Mouse (Mus musculus) brown adipose tissue, adult 24 weeks (tissue): ENCODE data around the gene Trim50. TPM values are rescaled to one million over a fixed set of nuclear protein-coding genes. Genes with fewer than 3 reads are reported as not detected.
"Not testable (repeated sequence)": the region's sequence is repeated elsewhere in the genome, so short reads cannot be mapped to it uniquely, and the experiment has no call there.

ENCODE experiments used
- H3K27ac ChIP-seq: fragments of 200-500 bp; replicated peaks from 2 replicates; pipeline ENCODE4 v1.5.1; 2012; ENCODE audit warnings: low read depth, mild to moderate bottlenecking, low read length
- H3K4me1 ChIP-seq: fragments of 200-500 bp; 2 replicates; pipeline ENCODE4 v1.6.1; 2012; ENCODE audit warnings: low read length, mixed read lengths; ENCODE audit not compliant: control insufficient read depth, insufficient read depth, insufficient read length
- H3K4me3 ChIP-seq: fragments of 200-500 bp; 2 replicates; pipeline ENCODE4 v1.5.1; 2012; ENCODE audit warnings: low read depth, mild to moderate bottlenecking, low read length, moderate library complexity; ENCODE audit not compliant: insufficient read depth
- polyA plus RNA-seq: library from polyadenylated mRNA; stranded (reverse); fragments of >200 nt; gene quantifications from 2 replicates; pipeline ENCODE4 v1.2.4, GENCODE M21; 2012; ENCODE audit not compliant: missing spikeins, insufficient read depth, insufficient read length

Trim50 gene
- polyA plus RNA-seq, 1 experiment = not detected

DNA sequence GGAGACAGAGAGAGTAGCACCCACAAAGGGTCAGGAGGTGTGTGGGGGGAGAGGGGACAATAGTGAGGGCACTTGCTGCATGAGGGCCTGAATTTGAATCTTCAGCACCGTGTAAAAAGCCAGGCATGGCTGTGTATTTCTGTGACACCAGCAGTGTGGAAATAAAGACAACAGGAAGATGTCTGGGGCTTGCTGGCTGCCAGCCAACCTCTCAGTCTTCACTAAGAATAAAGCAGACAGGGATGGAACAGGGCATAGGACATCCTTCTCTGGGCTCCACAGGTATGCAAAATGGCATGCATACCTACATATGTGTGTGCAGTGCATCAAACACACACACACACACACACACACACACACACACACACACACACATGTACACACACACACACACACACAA is 3.0 kb downstream of the Trim50 start:
- H3K4me1 ChIP-seq = no peaks in the 10 kb centered on the region
- no peak overlapping the region for H3K27ac ChIP-seq
- no peak overlapping the region for H3K4me3 ChIP-seq

DNA sequence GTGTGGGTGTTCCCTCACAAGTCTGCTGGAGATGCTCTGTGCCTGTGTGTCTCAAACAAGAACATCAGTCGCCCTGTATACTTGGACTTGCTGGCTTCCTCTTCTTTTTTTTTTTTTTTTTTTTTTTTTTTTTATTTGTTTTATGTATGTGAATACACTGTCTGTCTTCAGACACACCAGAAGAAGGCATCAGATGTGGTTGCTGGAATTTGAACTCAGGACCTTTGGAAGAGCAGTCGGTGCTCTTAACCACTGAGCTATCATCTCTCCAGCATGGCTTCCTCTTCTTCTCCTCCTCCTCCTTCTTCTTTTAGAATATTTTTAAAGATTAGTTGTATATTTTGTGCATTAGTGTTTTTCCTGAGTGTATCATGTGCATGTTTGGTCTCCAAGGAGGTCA is 4.5 kb downstream of the Trim50 start:
- no peak overlapping the region for H3K4me3 ChIP-seq
- H3K27ac ChIP-seq = no peak overlapping the region
- H3K4me1 ChIP-seq = no peaks in the 10 kb centered on the region

DNA sequence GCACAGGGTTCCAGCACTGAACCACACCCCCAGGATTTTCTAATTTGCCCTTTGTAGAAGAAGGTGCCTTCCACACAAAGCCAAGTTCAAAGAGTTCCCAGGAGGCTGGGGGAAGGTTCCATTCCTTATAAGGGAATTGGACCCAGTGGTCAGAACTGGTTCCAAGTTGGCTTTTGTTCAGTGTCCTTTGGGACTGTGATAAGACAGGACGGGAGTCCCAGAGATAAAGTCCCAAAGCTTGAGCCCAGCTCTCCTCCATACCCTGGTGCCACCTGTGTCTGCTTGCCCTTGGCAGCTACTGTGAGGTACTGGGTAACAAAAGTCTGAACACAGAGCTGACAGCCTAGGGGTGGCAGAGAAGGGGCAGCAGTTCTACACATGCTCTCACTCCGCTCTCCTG is 6.7 kb downstream of the Trim50 start:
- Histone ChIP-seq H3K4me1 (no peaks in the 10 kb centered on the region), H3K4me3 (no peak overlapping the region), H3K27ac (no peak overlapping the region)

DNA sequence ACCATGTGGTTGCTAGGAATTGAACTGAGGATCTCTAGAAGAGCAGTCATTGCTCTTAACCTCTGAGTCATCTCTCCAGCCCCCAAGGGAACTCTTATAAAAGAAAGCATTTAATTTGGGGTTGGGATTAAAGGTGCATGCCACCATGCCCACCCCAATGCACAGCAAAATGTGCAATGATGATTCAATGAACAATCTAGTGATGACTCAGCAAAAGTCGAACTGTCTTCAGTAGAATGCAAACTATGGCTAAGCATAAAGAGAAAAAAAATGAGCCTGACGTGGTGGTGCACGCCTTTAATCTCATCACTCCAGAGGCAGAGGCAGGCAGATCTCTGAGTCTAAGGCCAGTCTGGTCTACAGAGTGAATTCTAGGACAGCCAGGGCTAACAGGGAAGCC is 9.5 kb downstream of the Trim50 start:
- Histone ChIP-seq H3K4me3 (no peak overlapping the region), H3K4me1 (no peaks in the 10 kb centered on the region), H3K27ac (no peak overlapping the region)

DNA sequence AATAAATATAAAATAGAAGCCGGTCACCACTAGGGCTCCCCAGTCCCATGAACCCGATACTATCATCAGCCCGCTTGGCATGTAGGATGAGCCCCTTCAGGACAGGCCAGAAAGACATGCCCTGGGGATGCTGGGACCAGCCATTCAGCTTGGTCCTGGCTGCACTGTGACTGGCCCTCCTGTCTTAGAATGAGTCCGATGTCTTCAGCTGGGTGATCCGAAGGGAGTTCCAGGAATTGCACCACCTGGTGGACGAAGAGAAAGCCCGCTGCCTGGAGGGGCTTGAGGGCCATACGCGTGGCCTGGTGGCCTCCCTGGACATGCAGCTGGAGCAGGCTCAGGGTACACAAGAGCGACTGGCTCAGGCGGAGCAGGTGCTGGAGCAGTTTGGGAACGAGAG is 10.4 kb downstream of the Trim50 start:
- Histone ChIP-seq H3K4me1 (no peaks in the 10 kb centered on the region), H3K4me3 (no peak overlapping the region), H3K27ac (no peak overlapping the region)

DNA sequence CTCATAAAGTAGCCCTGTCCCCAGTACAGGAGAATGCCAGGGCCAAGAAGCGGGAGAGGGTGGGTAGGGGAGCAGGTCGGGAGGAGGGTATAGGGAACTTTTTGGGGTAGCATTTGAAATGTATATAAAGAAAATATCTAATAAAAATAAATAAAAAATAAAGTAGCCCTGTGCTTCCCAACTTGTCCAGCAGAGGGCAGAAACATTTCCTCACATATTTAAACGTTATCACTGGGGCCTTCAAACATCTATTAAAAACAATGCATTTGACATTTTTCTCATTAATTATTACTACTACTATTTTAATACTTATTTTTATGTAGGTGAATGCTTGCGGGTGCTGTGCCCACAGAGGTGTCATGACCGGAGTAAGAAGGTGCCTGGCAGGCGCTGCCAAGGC is 14.7 kb downstream of the Trim50 start:
- H3K4me1 ChIP-seq = no peaks in the 10 kb centered on the region
- no peak overlapping the region for H3K4me3 ChIP-seq
- no peak overlapping the region for H3K27ac ChIP-seq

DNA sequence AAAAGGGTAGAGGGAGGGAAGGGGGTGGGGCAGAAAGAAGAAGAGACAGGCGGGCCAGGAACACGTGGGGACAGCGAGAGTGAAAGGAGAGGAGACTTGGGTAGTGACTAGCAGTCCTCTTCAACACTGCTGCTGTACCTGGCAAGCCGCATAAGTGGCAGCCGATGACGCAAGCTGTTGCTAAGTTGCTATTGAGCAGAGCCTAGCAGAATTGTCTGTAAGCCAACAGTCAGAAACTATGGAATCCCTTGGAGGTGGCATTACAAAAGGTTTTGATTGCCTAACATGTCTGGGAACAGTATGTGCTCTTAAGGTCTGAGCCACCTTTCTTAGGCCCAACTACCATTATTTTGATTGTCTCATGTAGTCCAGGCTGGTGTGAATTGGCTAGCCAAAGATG is 15.2 kb downstream of the Trim50 start:
- H3K27ac ChIP-seq = peak overlapping the region; percentile 73
- H3K4me1 ChIP-seq = no peaks in the 10 kb centered on the region
- no peak overlapping the region for H3K4me3 ChIP-seq

DNA sequence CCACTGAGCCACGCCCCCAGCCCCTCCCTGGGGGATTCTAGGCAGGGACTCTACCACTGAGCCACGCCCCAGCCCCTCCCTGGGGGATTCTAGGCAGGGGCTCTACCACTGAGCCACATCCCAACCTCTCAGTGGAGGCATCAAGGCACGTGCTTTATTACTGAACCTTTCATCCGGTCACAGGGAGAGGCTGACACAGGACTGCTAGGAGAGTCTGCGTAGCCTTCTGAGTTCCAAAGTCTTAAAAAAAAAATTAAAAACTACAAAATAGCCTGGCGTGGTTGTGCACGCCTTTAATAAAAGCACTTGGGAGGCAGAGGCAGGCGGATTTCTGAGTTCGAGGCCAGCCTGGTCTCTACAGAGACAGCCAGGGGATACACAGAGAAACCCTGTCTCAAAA is 16.1 kb downstream of the Trim50 start:
- Histone ChIP-seq H3K27ac (peak overlapping the region; percentile 90), H3K4me3 (peak overlapping the region; percentile 63)
- not testable (repeated sequence) for H3K4me1 ChIP-seq

DNA sequence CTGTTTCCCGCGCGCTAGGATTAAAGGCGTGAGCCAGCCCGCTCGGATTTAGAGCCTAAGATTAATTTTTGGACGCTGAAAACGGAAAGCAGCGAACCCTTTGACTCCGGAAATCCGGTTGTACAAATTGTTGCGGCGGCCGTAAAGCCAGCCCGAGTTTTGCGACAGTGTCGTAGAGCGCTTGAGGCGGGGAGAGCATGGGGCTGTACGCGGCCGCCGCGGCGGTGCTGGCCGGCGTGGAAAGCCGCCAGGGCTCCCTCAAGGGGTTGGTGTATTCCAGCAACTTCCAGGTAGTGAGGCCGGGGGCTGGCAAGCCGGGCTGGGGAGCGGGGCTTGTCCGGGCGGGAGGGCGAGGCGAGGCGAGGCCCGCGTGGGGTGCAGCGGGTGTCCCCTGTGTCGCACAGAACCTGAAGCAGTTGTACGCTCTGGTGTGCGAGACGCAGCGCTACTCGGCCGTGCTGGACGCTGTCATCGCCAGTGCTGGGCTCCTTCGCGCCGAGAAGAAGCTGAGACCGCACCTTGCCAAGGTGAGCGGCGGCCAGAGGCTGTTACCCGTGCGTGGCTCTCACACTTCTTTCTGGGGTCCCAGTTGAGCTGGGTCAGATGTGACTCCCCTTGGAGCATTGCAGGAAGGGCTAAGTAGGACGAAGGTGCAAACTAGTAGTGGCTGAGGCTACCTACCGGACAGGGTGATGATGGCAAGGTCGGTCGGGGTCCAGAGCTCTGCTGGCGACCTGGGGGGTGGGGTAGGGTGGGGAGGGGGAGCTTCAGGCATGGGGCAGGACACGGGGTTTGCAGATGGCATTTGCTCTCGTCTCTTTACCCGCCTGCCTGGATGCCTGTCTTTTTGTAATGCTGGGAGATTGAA is 16.9 kb downstream of the Trim50 start, which contains the start of gene Nsun5:
TSS of gene Nsun5 (plus strand) at position 167 of the 868 bp plus-strand sequence.
- H3K4me3 ChIP-seq = peak within 1 kb of the TSS; percentile 63

DNA sequence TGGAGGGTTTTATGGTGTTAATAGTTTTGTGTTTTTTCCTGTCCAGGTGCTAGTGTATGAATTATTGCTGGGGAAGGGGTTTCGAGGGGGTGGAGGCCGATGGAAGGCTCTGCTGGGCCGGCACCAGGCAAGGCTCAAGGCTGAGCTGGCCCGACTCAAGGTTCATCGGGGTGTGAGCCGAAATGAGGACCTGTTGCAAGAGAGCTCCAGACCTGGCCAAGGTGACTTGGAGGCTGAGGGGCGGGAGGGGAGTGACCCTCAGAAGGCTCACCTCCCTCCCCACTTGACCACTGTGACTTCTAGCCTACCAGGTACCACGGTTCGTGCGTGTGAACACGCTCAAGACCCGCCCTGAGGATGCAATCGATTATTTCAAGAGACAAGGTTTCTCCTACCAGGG is 18.1 kb downstream of the Trim50 start:
- no peaks in the 10 kb centered on the region for H3K4me1 ChIP-seq
- H3K27ac ChIP-seq = no peak overlapping the region

More for the DNA sequence above, 16.9 kb downstream of the Trim50 start, which contains the start of gene Nsun5:
- H3K27ac ChIP-seq = peak within 1 kb of the TSS; percentile 90
- H3K4me1 ChIP-seq = no peaks in the 10 kb centered on the region

DNA sequence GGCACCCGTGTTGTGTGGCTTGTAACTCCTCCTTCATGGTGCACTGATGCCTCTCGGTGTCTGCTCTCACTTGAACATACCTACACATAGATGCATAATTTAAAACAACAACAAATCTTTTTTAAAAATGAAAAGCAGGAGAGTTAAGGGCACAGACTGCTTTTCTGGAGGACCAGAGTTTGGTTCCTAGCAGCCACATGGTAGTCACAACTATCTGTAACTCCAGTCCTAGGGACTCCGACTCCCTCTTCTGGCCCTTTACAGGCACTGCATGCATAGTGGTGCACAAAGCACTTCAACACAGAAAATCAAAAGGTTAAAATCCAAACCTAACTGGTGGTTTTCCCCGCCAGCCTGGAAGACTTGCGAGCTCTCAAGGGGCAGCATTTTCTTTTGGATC is 20.5 kb downstream of the Trim50 start:
- H3K27ac ChIP-seq = no peak overlapping the region
- no peak overlapping the region for H3K4me3 ChIP-seq
- no peaks in the 10 kb centered on the region for H3K4me1 ChIP-seq

More for the DNA sequence above, 18.1 kb downstream of the Trim50 start:
- peak overlapping the region; percentile 10 for H3K4me3 ChIP-seq

DNA sequence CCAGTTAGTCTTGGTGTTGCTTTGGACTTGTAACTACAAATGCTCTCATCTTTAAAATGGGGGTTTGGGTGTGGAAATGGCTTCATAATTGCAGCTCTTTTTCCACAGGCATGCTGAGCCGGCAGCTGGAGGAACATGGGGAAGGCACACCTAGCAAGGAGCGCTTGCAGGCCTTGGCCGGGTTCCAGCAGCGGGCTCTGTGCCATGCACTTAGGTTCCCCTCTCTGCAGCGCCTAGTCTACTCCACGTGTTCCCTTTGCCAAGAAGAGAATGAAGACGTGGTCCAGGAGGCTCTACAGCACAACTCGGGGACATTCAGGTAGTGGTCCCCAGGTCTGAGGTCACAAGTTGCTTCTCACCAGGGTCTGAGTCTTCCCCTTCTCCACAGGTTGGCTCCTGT is 22.1 kb downstream of the Trim50 start:
- H3K27ac ChIP-seq = no peak overlapping the region
- H3K4me3 ChIP-seq = no peak overlapping the region

DNA sequence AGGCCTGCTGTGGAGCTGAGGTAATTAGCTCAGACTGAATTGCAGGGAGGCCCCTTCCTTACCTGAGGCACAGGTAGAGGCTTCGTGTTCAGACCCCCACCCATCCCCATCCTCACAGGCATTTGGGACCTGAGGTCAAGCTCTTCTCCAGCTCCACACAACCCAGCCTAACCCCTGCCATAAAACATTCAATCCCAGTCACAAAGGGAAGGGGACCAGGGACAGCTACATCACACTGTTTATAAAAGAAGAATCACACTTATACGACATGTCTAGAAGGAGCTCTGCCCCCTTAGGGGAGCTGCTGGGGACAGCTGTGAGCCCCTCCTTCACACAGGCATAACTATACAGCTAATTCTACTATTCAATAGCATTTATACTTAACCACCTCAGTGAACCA is 23.2 kb downstream of the Trim50 start:
- Histone ChIP-seq H3K4me1 (no peaks in the 10 kb centered on the region), H3K27ac (no peak overlapping the region), H3K4me3 (no peak overlapping the region)

More for the DNA sequence above, 22.1 kb downstream of the Trim50 start:
- H3K4me1 ChIP-seq = no peaks in the 10 kb centered on the region

DNA sequence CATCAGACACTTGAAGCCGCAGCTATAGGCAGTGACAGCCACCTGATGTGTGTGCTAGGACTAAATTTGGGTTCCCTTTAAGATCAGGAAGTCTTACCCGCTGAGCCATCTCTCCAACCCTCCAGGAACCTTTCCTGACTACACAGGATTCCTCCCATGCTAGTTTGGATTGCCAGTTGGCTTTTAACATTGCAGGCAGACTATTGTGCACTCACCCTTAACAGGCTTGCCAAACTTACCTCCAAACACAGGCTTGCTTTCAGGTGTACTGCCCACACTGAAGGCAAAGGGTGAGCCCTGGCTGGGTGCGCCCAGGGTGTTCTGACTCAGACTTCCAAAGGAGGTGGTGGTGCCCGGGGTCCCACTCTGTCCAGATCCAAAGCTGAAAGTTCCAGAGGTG is 27.6 kb downstream of the Trim50 start:
- Histone ChIP-seq H3K27ac (no peak overlapping the region), H3K4me3 (no peak overlapping the region)

DNA sequence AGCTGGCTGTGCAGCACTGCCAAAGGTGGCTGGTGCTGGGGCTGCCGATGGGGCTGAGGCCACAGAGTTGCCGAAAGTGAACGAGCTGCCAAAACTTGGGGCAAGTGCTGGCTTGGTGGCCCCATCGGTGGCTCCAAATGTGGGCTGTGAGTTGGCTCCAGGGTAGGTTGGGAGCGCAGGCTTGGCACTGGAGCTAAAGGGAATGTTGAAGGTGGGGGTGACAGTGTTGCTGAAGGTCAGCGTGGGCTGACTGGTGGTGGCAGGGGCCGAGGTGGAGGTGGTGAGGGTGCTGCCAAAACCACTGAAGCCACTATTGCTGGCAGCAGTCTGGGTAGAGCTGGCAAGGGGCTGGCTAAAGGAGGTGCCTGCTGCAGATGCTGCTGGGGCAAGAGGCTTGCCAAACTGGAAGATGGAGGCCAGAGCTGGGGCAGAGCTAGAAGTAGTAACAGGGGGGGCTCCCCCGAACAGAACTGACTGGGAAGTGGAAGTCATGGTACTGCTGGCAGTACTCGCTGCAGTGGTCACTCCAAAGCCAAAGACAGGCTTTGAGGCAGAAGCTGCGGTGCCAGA is 28.3 kb downstream of the Trim50 start:
- Histone ChIP-seq H3K27ac (no peak overlapping the region), H3K4me1 (no peaks in the 10 kb centered on the region), H3K4me3 (no peak overlapping the region)

More for the DNA sequence above, 27.6 kb downstream of the Trim50 start:
- no peaks in the 10 kb centered on the region for H3K4me1 ChIP-seq

DNA sequence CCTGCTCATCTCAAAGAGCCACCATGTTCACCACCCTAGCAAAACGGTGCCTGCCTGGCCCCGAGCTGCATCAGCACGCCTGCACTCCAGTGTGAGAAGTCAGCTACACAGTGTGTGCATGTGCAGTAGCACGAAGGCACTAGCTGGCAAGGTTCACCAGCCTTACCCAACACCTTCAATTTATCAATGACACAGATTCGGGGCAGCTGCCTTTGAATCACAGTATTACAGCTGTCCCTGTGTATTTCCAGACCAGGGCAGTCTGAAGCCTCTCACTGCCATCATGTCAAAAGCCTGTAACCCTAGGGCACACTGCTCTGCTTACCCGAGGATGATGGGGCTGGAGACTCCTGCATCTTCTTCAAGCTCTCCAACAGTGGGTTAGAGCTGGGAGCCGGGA is 29.7 kb downstream of the Trim50 start:
- H3K4me1 ChIP-seq = no peaks in the 10 kb centered on the region
- no peak overlapping the region for H3K27ac ChIP-seq
- H3K4me3 ChIP-seq = no peak overlapping the region
